Mouse (Mus musculus) R1 (cell line): Measurements from ENCODE around the gene Myh2.

Experiments used
- DNase-seq: peaks from one replicate; pipeline ENCODE4 v3.0.0-alpha.2; 2018; ENCODE audit warnings: low read depth, low spot score

The Myh2 gene

DNA sequence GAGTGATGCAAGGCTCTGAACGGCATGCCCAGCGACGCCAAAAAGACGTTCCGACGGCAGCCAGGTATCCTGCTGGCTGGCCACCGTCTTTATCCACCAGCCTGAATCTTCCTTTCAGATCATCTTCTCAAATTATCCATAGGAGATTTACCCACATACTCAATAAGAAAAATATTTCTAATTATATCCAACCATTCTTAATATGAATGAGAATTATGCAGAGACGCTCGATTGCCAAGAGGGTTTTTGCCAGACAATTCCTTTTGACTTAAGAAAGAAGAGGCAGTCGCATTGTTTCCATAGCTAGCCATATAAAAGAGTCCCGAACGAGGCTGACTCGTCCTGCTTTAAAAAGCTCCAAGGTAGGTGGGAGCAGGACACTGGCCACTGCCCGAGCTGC, at the start of gene Myh2:
Gene Myh2, plus strand, starts transcription at position 301 of the 400 bp plus-strand sequence.
- no peak for DNase-seq

DNA sequence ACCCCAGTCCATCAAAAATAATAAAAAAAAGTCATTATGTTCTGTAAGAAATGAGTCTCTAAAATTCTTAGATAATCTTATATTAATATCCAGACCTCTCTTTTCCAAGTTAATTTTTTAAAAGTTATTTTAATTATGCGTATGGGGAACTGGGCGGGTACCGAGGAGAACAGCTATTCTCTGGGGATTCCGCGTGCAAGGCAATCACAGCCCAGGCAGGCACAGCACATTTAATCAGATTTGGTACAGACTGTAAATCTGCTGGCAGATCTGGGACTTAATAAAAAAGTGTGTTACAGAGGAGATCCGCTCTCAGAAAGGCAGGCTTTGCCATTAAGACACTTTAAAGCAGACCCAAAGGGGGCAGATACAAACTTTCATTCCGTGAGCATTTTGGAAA, 45.9 kb upstream of the Myh2 start:
- DNase-seq, result no peak

DNA sequence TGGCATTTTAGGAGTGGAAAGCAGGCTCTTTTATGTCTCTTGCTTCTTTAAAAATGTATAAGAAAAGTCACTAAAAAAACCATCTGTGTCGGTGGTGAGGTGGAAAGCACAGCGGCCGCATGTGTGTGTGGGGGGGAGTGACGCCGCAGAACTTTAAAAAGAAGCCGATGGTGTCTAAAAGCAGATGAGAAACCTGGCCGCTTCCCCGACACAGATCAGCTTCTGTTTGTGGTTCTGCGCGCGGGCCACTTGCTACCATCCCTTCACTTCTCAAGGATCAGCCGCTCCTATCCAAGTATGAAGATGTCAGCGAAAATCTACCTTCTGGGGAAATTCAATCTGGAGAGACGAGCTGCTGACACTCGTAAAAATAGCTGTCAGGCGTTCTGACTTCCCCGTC, 45.5 kb upstream of the Myh2 start:
- DNase-seq, result no peak

DNA sequence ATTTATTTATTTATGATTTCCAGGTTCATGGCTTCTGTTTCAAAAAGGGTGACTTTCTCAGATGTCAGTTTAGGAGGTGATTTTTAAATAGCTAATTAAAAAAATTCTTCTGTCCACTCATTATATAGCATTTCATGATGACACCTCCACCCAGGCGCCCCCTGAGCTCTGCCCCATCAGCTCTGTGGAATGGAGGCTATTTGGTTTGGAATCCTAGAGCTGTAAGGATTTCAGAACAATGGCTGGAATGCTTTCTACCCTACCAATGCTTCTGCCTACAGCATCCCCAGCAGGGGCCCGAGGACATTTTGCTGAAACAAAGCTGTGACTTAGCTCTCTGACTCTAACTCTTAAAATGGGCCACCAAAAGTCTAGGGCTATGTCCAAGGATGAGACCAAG, 37.3 kb upstream of the Myh2 start:
- no peak for DNase-seq

DNA sequence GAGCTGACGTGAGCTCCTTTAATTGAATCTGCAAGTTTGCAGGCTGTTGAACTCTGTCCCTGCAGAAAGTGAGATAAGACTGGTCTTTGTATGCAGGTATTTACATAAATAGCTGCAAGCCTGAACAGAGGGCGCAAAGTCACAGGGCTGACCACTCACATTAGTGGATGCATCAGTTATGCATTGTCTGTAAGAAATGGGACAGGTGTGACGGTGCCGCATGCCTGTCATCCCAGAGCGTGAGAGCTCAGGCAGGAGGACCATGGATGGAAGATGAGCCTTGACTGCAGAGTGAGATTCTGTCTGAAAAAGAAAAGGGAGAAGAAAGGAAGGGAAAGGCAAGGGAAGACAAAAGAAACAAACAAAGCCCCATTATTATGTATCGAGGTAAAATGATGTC, 36.2 kb upstream of the Myh2 start:
- DNase-seq, result no peak

DNA sequence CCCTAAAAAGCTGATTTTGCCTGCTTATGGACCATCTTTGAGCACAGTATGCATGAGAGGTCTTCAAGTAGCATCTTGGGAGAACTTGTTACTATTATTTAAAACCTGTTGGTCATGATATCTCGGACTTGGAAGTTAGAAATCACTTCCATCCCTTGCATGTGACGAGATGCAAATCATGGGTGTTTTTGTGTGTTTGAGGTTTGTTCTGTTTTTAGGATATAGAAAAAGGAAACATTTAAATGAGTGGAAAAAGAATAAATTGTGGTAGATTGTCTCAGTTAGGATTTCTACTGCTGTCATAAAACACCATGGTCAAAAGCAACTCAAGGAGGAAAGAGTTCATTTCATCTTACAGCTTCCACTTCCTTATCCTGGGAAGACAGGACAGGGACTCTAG, 35.3 kb upstream of the Myh2 start:
- DNase-seq, result no peak

DNA sequence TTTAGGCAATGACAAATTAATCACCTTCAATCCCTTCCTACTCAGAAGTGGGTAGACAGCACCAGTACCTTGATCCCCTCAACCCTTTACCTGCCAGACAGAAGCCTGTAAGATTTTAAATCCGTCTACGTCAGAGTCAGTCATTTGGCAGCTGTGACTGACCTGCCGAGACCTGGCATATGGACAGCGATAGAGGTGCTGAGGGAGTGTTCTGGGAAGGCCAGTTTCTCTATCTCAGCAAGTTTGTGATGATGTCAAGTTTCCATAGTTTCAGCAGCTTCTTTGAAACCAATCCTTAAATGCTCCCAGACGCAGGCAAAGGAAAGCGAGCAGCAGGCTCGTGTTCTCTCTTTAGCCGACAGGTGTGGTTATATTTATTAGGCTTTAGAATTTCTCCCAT, 31.3 kb upstream of the Myh2 start:
- no peak for DNase-seq

DNA sequence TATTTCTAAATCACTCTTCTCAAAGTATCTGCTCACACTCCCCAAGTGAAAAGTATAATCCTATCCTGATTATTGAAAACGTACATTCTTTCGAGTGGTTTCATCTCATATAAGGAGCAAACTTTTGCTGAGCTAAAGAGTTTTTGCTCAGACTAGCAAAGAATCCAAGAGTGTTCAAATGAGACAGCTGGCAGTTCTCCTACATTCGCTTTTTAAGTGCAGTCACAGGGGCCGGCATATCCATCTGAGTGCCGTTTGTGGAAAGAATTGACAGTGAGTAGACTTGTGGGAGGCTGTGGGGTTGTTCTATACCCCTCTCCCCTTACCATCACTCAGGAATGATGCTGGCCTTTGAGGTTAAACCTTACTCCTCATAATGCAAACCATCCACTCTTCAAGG, 30.7 kb upstream of the Myh2 start:
- DNase-seq, result no peak

DNA sequence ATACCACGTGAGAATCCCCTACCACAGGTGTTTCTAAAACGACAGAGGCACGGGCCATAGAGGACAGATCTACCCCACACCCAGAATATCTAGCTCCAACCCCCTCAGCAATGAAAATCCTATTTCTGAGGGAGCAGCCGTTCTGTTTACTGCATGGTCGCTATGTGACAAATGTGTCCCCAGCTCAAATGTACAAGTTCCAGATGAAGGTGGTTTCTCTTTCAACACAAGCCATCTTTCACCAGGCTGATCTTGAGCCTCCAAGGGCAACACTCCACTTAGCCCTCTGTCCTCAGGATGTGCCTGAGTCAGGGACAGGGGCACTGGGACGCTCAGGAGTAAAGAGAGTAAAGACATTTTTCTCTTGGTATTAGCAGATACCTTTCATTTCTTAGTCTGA, 29.8 kb upstream of the Myh2 start:
- DNase-seq, result no peak

DNA sequence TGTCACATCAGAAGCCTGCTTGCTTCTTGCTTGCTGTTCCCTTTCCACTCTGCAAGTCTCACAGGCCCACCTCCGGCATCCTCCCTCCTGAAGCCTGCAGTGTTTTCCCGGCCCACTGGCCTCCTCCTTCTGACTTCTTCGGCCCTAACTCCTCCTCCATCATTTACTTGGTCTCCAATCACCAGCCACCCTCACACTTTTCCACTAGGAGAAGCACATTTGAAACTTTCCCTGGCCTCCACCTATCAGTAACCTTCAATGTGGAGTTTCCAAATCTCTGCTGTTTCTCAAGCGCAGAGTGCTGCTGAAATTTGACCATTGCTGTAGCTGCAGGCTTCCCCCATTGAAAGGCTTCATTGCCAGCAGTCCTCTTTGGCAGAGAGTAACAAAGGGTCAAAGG, 28.8 kb upstream of the Myh2 start:
- no peak for DNase-seq

DNA sequence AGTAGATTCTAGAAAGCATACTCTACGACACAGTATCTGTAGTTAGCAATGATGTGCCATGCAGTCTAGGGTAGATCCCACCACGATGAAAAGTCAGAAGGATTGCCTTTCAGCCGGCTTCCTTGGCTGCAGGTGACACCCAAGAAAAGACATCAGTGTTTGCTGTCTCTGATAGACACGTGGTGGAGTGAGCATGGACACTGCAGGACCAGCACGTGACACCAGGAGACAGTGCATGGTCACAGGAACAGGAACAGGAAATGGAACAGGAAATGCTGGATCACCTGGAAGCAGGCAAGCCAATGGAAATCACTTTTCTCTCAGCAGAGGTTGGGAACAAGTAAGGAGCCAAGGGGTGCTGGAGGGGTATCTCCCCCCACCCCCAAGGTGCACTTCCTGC, 27.8 kb upstream of the Myh2 start:
- DNase-seq, result no peak

DNA sequence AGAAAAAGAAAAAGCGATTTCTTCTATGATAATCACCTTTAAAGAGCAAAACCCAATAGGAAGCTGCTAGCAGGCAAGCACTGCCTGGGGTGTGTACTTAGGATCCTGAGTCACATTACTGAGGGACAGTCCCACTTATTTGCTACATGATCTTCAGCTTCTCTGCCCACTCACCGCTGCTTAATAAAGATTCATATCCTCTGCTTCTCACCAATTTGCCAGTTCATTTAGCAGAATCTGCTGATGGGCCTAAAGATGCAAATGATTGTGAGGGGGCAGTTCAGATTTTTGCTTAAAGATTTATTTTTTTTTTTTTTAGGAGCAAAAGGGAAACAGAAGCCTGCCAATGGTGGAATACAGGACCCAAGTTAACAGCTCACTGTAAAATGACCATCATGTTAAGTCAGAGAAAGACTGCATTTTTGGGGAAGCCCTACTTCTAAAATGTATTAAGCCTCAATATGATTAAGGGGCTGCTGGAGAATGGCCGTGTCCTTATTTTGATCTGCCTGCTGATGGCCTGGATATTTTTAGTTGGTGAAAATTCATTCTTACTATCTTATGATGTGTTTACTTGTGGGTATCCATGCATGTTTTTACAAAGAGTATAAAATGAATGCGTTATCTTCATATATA, 26.8 kb upstream of the Myh2 start:
- no peak for DNase-seq

DNA sequence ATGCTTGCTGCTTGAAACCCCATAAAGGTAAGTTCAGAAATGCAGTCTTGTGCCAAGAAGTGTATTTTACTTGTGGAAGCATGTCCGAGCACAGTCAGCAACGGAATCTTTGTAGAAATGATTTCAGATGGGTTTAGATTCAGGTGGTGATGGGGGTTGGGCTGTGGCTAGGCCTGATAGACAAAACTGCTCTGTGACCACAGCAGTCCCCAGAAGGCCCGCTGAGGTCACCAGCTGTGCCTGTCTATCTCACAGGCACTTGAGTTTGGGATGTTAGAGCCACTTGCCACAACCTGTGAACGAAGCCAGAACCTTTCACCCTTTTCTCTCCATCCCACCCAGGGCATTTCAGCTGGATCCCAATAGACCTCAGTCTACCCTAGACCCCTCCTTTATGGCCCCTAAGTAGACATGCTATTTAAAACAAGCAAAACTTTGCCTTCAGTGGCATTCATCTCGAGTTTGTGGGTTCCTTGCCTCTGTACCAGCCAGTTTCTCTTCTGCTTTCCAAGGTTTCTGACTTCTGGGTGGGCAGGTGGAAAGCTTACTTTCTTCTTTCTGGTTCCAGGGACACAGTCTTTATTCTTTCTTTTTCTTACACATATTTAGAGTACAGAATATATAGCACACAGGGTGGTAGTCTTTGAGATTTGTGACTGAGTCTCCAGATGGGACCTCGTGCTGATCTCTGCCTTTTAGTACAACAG, 26.1 kb upstream of the Myh2 start:
- DNase-seq, result no peak

DNA sequence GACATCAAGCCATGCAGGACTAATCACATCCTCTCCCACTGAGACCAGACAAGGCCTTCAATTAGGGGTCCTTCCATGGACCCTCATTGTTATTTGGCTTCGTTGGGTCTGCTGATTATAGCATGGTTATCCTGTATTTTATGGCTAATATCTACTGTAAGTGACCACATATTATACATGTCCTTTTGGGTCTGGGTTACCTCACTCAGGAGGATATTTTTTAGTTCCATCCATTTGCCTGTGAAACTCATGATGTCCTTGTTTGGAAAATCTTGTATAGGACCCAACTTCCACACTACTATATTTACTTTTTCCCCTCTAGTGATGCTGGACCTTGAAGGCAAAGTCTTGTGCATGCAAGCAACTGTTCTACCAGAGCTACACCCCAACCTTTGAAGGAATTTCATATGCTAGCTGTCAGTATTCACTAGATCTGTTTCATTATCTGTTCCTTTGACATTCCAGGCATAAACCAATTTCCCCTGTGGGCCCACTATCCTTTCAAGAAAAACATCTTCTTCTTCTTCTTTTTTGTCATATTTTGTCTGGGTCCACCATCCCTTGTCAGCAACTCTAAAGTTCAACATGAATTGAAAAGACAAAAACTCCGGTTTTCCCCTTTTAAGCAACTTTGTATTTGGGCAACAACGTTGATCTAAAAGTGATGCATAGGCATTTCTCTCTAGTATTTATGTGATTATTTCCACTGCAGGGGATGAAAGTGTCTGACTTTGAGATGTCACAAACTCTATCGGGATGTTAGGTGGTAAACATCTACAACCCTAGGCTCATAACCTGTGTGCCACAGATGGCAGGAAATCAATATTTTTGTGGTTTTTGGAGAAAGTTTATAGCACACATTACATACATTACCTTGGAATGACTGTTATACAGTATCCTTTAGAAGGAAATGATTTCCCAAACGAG, 25.1 kb upstream of the Myh2 start:
- no peak for DNase-seq

DNA sequence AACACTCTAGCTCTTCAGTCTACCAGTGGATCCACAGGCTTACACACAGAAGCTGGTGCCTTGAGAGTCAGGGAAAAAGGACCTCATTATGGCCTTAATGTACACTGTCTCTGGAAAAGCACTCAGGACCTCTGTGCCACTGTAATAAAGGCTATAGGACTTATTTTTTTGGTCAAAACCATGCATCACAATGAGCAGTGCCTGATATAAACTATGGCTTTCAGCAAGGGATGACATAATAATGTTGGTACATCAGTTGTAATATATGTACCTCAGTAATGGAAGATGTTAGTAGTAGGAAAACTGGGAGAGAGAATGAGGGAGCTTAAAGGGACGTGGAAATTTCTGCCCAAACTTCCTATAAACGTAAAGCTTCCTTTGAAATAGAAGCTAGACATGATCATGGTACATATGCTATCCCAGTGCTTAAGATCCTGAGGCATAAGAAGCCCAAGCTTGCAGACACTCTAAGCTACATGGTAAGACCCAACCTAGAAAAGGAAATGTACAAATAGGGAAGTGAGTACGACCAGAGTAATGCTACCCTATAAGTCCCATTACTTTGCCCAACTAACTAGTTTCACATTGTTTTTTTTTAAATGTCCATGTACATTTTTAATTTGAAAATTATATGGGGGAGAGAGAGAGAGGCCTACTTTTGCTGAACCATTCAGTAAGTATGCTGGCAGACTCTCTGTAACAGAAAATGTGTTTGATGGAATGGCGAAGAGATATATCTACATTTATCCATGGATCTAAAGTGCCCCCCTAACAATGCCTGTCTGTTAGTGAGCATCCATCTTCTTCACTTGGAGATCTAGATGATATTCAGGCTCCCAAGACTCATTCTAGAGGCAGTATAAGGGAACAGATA, 24.2 kb upstream of the Myh2 start:
- no peak for DNase-seq

DNA sequence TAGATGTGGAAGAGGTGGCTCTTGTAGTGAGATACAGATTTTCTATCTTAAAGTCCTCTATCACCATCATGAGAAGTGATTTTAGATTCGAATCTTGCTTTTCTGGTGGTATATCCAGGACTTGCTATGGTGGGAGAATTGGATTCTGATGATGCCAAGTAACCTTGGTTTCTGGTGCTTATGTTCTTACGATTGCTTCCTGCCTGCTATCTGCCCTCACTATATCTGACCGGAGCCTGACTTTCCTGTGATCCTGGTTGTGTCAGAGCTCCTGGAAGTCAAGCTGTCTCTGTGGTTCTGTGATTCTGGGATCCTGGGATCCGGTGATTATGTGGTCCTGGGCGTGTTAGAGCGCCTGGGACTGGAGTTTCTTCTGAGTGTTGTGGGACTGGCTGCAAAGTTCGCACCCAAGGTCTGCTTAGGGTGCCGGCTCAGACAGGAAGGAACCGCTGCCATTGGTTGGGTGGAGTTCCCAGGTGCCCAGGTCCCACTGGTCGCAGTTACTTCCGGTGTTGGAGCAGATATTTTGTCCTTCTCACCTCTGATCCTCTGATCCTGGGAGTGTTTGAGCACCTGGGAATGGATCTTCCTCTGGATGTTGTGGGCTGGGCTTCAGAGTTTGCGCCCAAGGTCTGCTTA, 23.4 kb upstream of the Myh2 start:
- no peak for DNase-seq

DNA sequence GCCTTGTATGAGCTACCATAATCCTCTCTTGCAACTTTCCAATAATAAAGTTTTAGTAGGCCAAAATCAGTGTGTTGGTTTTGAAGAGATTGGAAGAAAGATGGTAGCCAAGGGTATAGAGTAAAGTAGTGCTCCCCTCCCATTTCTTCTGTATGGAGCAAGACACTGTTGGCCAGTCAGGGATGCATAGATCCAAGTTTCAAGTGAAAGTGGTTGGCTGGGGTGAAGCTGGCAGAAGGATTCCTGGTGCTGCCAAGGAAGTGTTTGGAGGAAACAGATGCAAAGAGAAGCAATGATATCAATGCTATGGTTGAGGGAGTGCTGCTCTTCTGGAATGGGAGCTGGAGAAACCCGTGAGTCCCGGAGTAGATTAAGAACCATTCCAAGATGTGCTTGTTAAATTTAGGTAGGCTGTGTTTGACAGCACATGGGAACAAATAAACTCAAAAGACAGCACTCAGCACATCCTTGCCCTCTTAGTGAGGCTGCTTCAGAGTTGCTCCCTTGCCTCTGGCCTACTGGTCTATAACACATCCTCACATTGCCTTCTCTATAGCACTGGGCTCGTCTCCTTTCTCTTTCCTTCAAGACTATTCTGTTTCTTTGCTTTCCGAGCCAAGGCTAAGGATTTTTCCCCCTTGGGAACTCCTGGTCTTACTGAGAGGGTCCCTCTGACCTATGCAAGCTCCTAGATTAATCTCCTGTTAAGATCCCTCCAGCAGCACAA, 22.4 kb upstream of the Myh2 start:
- no peak for DNase-seq

DNA sequence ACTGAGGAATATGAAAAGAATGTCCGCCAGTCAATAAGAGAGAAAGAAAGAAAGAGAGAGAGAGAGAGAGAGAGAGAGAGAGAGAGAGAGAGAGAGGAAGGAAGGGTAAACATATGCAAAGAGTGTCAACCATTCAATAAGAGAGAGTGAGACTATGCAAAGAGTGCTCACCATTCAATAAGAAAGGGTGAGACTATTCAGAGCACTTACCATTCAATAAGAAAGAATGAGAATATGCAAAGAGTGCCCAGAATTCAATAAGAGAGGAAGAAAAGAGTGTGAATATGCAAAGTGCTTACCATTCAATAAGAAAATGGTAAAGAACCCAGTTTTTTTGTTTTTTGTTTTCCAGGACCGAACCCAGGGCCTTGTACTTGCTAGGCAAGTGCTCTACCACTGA, 20.6 kb upstream of the Myh2 start:
- peak; percentile 60 for DNase-seq

DNA sequence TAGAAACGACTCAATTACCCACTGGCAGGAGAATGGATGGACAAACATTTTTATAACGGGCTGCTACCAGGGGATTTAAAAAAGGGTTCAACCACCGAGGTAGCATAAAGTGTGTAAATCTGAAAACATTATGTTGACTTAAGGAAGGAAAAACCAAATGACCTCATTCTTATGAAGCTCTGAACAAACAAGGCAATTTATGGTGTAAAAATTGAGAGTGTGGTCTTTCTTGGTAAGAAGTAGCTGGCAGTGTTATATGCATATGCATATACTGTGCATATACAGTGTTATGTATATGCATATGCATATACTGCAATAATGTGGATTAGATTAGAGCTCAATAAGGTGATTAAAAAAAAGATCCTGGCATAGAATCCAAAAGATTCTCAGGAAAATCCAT, 19.7 kb upstream of the Myh2 start:
- DNase-seq, result no peak
